Mouse (Mus musculus) midbrain, embryonic 13.5 days (tissue): ENCODE measurements at regions not wholly inside any gene's neighbourhood (a gene's known extent, or its start where the extent isn't known, plus 50 kb on each side); places are given as distances from the start of the nearest gene placed in this dataset.
A peak's percentile ranks its signal among the peaks of the same experiment; 100 is the strongest.

Experiments
- ATAC-seq: fragments of 200-750 bp; cut with Nextera tagmentation; 2 replicates; pipeline ENCODE4 v1.8.0; 2017; ENCODE audit warnings: mild to moderate bottlenecking, moderate TSS enrichment, moderate library complexity
- H3K27ac ChIP-seq: fragments of 300-500 bp; sonication (generic); 2 replicates; pipeline ENCODE4 v1.5.1; 2015; ENCODE audit warnings: inconsistent platforms, mild to moderate bottlenecking, moderate library complexity
- H3K27me3 ChIP-seq: fragments of 300-500 bp; sonication (generic); 2 replicates; pipeline ENCODE4 v1.6.1; 2015; ENCODE audit warnings: mild to moderate bottlenecking, inconsistent platforms
- H3K36me3 ChIP-seq: fragments of 300-500 bp; sonication (generic); 2 replicates; pipeline ENCODE4 v1.6.1; 2015; ENCODE audit warnings: mild to moderate bottlenecking, inconsistent platforms
- H3K4me1 ChIP-seq: fragments of 300-500 bp; sonication (generic); replicated peaks from 2 replicates; pipeline ENCODE4 v1.6.1; 2015; ENCODE audit warnings: inconsistent platforms
- H3K4me2 ChIP-seq: fragments of 300-500 bp; sonication (generic); replicated peaks from 2 replicates; pipeline ENCODE4 v1.6.1; 2015; ENCODE audit warnings: moderate library complexity, mild to moderate bottlenecking, inconsistent platforms
- H3K4me3 ChIP-seq: fragments of 300-500 bp; sonication (generic); replicated peaks from 2 replicates; pipeline ENCODE4 v1.5.1; 2015; ENCODE audit warnings: mild to moderate bottlenecking, inconsistent platforms
- H3K9ac ChIP-seq: fragments of 300-500 bp; sonication (generic); replicated peaks from 2 replicates; pipeline ENCODE4 v1.6.1; 2015; ENCODE audit warnings: mild to moderate bottlenecking, inconsistent platforms
- H3K9me3 ChIP-seq: fragments of 300-500 bp; sonication (generic); 2 replicates; pipeline ENCODE4 v1.6.1; 2016; ENCODE audit warnings: mild to moderate bottlenecking, inconsistent platforms
- WGBS: fragments of 180-500 bp; shearing (Covaris S2); methylation state at CpG from one replicate; pipeline ENCODE4 v1.1.7; 2015; 5-methylcytosine and 5-hydroxymethylcytosine counted together

DNA sequence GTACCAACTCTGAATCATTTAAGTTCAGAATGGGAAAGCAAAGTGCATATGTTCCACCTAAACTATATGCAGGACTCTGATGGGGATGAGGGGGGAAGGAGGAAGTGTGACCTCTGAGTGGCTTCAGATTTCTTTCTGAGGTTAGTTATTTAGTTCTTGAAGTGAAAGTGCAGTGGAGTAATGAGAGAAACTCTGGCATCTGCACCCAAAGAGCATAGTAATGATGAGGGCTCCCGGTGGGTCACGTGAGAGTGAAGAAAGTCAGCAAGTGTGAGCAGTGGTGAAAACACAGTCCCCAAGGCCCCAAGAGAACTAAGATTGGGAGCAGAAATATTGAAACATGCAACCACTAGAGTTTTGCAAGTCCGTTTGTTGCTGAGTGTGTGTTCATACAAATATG lies 102.5 kb upstream of the Tmc3 start:
- Histone ChIP-seq H3K27ac (no peak overlapping the region), H3K4me1 (0 out of 2 replicates have a peak, but pooled peaks cover 5% of the 10 kb centered on the region), H3K27me3 (no peaks in the 10 kb centered on the region), H3K9me3 (no peaks in the 10 kb centered on the region), H3K9ac (no peak overlapping the region), H3K4me2 (no peak overlapping the region), H3K4me3 (no peak overlapping the region), H3K36me3 (no peaks in the 10 kb centered on the region)
- ATAC-seq = no peak
- WGBS = 87% methylated on average over 3 of the region's 3 CpGs

GRCm38 (mm10) chr7:83482671-83483304 lies 101.9 kb upstream of the Tmc3 start:
- 64% methylated on average over 7 of the region's 7 CpGs for WGBS

DNA sequence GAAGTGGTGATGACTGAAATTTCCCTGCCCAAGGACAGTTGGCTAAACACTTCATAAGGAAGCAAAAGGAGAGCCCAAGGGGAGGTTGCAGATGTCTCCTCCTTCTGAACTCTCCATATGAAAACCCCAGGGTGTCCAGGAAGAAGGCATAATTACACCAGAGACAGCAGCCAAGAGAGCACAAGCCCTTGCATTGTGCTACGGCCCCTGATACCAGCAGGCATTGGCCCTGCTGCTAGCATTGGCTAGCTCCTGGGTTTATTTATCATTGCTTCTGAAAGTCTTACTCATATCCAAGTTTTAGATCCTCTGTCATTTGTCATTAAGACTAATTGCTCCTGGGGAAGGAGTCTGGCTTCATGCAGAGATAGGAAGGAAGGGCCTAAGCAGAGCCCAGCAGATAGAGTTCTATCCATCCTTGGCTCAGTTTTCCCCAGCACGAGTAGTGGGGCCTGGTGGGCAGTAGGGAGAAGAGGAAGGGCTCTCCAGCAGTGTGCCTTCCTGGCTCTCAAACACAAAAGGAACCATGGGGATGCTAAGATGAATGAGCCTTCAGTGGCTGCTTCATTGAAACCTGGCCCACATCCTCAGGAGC lies 98.5 kb upstream of the Tmc3 start:
- H3K27me3 ChIP-seq = no peaks in the 10 kb centered on the region
- H3K4me2 ChIP-seq = no peak overlapping the region
- 74% methylated on average over 2 of the region's 2 CpGs for WGBS
- no peak overlapping the region for H3K27ac ChIP-seq
- H3K36me3 ChIP-seq = no peaks in the 10 kb centered on the region
- H3K9ac ChIP-seq = no peak overlapping the region
- ATAC-seq = no peak
- H3K4me3 ChIP-seq = no peak overlapping the region
- no peaks in the 10 kb centered on the region for H3K4me1 ChIP-seq
- no peaks in the 10 kb centered on the region for H3K9me3 ChIP-seq

More at GRCm38 (mm10) chr7:83482671-83483304, 101.9 kb upstream of the Tmc3 start:
- Histone ChIP-seq H3K36me3 (no peaks in the 10 kb centered on the region), H3K4me3 (no peak overlapping the region), H3K4me1 (0 out of 2 replicates have a peak, but pooled peaks cover 3% of the 10 kb centered on the region), H3K27ac (no peak overlapping the region), H3K9me3 (no peaks in the 10 kb centered on the region), H3K27me3 (no peaks in the 10 kb centered on the region), H3K4me2 (no peak overlapping the region), H3K9ac (no peak overlapping the region)
- ATAC-seq = no peak

- peak; percentile 90 for ATAC-seq
- WGBS = 74% methylated on average over 1 of the region's 1 CpGs
- no peaks in the 10 kb centered on the region for H3K4me1 ChIP-seq
- no peaks in the 10 kb centered on the region for H3K9me3 ChIP-seq
- no peak overlapping the region for H3K4me2 ChIP-seq
- H3K27me3 ChIP-seq = no peaks in the 10 kb centered on the region
- H3K27ac ChIP-seq = no peak overlapping the region
- H3K4me3 ChIP-seq = no peak overlapping the region
- H3K9ac ChIP-seq = no peak overlapping the region
- H3K36me3 ChIP-seq = no peaks in the 10 kb centered on the region
These were observed 94.9 kb upstream of the Tmc3 start for GRCm38 (mm10) chr7:83489790-83490189.

DNA sequence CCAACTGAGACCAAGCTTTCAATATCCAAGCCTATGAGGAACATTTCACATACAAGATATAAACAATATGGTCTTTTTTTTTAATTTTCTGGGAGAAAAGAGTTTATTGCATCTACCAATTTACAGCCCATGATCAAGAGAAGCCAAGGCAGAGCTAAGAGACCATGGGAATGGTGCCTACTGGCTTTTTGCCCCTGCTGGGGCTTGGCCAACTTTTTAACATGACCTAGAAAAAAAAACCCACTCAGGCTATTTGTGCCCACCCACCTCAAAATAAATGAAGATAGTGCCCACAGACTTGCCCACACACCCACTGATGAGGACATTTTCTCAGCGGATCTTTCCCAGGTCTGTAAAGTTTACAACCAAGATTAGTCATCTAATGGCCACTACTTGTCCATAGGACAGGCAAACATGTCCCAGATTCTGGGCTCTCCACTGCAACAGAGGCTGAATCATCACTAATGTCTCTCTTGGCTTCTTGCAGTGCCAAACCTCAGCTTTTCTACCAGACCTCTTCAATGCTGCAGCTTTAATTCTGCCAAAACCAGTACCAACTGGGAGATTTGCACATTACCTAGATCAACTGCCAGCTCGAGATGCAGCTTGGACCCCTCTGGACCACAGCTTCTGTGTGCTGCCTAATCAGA lies 79.6 kb upstream of the Tmc3 start:
- WGBS = 82% methylated on average over 2 of the region's 2 CpGs
- H3K4me2 ChIP-seq = no peak overlapping the region

DNA sequence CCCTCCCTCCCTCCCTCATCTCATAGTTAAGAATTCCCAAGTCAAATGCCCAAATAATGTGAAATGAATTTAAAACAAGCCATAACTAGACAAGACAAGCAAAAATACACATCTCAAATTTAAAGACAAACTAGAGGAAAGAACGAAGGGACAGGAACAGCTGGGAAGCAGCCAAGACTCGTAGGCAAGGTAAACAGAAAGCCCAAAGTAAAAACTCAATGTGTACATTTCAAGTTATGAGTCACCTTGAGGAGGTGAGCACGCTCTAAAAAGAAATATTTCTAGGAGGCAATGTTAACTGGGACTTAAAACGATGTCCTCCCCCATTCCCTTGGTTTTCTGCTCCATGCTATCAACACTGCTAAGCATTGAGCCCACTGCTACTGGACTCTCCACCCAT lies 68.4 kb upstream of the Tmc3 start:
- no peak overlapping the region for H3K4me2 ChIP-seq
- no peak for ATAC-seq
- no peak overlapping the region for H3K9ac ChIP-seq
- no peaks in the 10 kb centered on the region for H3K9me3 ChIP-seq
- no peaks in the 10 kb centered on the region for H3K4me1 ChIP-seq
- no peaks in the 10 kb centered on the region for H3K27me3 ChIP-seq
- H3K4me3 ChIP-seq = no peak overlapping the region
- no peak overlapping the region for H3K27ac ChIP-seq
- WGBS = 89% methylated on average over 4 of the region's 4 CpGs
- no peaks in the 10 kb centered on the region for H3K36me3 ChIP-seq

More for the DNA sequence above, 79.6 kb upstream of the Tmc3 start:
- no peak overlapping the region for H3K27ac ChIP-seq
- H3K9me3 ChIP-seq = no peaks in the 10 kb centered on the region
- no peak for ATAC-seq
- no peaks in the 10 kb centered on the region for H3K4me1 ChIP-seq
- no peaks in the 10 kb centered on the region for H3K36me3 ChIP-seq
- no peaks in the 10 kb centered on the region for H3K27me3 ChIP-seq
- no peak overlapping the region for H3K9ac ChIP-seq
- no peak overlapping the region for H3K4me3 ChIP-seq

DNA sequence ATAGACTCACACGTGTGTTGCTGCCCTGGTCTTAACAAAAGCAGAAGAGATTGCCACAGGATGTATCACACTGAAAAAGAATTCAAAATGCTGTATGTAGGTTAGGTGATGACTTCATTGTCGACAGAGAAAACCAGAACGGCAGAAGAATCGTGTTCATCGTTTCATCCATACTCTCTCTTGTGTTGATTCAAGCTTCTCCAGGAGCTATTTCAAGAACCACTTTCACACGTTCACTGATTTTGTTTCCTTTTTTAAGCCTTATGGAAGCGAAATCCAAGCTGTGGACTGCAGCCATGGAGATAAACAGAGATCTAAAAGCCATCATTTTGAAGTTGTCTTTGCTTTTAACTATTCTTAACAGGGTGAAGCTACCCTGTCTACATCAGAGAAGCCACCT lies 63.2 kb upstream of the Tmc3 start:
- H3K9ac ChIP-seq = no peak overlapping the region
- no peaks in the 10 kb centered on the region for H3K9me3 ChIP-seq
- no peaks in the 10 kb centered on the region for H3K4me1 ChIP-seq
- no peak overlapping the region for H3K27ac ChIP-seq
- WGBS = 87% methylated on average over 7 of the region's 7 CpGs
- ATAC-seq = no peak
- H3K4me3 ChIP-seq = no peak overlapping the region
- H3K27me3 ChIP-seq = no peaks in the 10 kb centered on the region
- H3K36me3 ChIP-seq = no peaks in the 10 kb centered on the region
- H3K4me2 ChIP-seq = no peak overlapping the region
